Mouse (Mus musculus) intestine, postnatal 0 days (tissue): ENCODE results near the gene Slc35f5. TPM values are rescaled to one million over a fixed set of nuclear protein-coding genes. Genes with fewer than 3 reads are reported as not detected.

Experiments used
- ATAC-seq: fragments of 200-750 bp; cut with Nextera tagmentation; 2 replicates; pipeline ENCODE4 v1.8.0; 2017; ENCODE audit warnings: mild to moderate bottlenecking, moderate TSS enrichment, moderate library complexity
- H3K27ac ChIP-seq: fragments of 300-500 bp; sonication (generic); 2 replicates; pipeline ENCODE4 v1.5.1; 2014; ENCODE audit warnings: mild to moderate bottlenecking, low read depth, low read length, moderate library complexity
- H3K27me3 ChIP-seq: fragments of 300-500 bp; sonication (generic); replicated peaks from 2 replicates; pipeline ENCODE4 v1.6.1; 2014; ENCODE audit warnings: low read length, mixed read lengths; ENCODE audit not compliant: control insufficient read depth, insufficient read depth
- H3K36me3 ChIP-seq: fragments of 300-500 bp; sonication (generic); 2 replicates; pipeline ENCODE4 v1.6.1; 2014; ENCODE audit warnings: mild to moderate bottlenecking, moderate library complexity; ENCODE audit not compliant: control insufficient read depth, insufficient read depth
- H3K4me1 ChIP-seq: fragments of 300-500 bp; sonication (generic); replicated peaks from 2 replicates; pipeline ENCODE4 v1.6.1; 2014; ENCODE audit warnings: antibody characterized with exemption, low read length, mixed read lengths; ENCODE audit not compliant: control insufficient read depth, insufficient read depth
- H3K4me2 ChIP-seq: fragments of 300-500 bp; sonication (generic); replicated peaks from 2 replicates; pipeline ENCODE4 v1.6.1; 2014; ENCODE audit warnings: low read depth, mild to moderate bottlenecking, moderate library complexity
- H3K4me3 ChIP-seq: fragments of 300-500 bp; sonication (generic); 2 replicates; pipeline ENCODE4 v1.5.1; 2014; ENCODE audit warnings: low read depth, low read length
- H3K9ac ChIP-seq: fragments of 300-500 bp; sonication (generic); 2 replicates; pipeline ENCODE4 v1.6.1; 2014; ENCODE audit warnings: mild to moderate bottlenecking, low read depth, low read length
- H3K9me3 ChIP-seq: fragments of 300-500 bp; sonication (generic); 2 replicates; pipeline ENCODE4 v1.6.1; 2016; ENCODE audit warnings: mixed run types; ENCODE audit not compliant: control insufficient read depth
- CTCF ChIP-seq: sonication (generic); IDR thresholded peaks from 2 replicates; pipeline ENCODE4 v1.5.1; 2016; ENCODE audit warnings: low read depth, mild to moderate bottlenecking, control low read depth, antibody characterized with exemption, moderate library complexity
- WGBS: fragments of 180-500 bp; shearing (Covaris S2); extraction: QIAGEN DNeasy Blood & Tissue Kit; methylation state at CpG from one replicate; pipeline ENCODE4 v1.1.7; 2014; 5-methylcytosine and 5-hydroxymethylcytosine counted together
- polyA plus RNA-seq: library from polyadenylated mRNA; unstranded; fragments of >200 nt; fragmentation: Nextera tagmentation; extraction: Ambion mirVana; gene quantifications from 2 replicates; pipeline ENCODE4 v1.2.1, GENCODE M21; 2015

Gene Slc35f5
- polyA plus RNA-seq, 1 experiment from 2014 or later = 37.4 TPM

DNA sequence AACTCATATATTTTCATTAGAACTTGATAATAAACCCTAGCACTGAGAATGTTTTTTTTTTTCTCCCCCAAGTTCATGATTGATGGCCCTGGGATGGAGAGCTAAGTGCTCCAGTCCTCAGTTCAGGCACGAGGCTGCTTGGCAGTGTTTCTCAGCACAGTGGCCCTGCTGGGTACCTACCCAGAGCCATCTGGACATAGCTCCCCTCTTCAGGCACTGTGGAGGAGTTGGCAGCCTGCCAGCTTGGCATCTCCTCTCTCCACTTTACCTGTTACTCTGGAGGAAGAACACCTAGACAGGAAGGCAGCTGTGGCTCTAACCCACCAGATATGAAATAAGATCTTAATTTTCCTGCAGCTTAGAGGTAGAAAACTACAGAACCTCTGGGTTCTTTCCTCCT is 83.2 kb downstream of the Slc35f5 start:
- H3K9me3 ChIP-seq = no peaks in the 10 kb centered on the region
- no peaks in the 10 kb centered on the region for H3K36me3 ChIP-seq
- no peak overlapping the region for H3K27ac ChIP-seq
- no peaks in the 10 kb centered on the region for H3K4me1 ChIP-seq
- no peak overlapping the region for H3K9ac ChIP-seq
- H3K4me2 ChIP-seq = no peak overlapping the region
- no peaks in the 10 kb centered on the region for H3K27me3 ChIP-seq
- TF ChIP-seq CTCF = no peak
- 38% methylated on average over 1 of the region's 1 CpGs for WGBS
- ATAC-seq = no peak
- H3K4me3 ChIP-seq = no peak overlapping the region

Other genes starting within 250 kb of the Slc35f5 start
- gene Actr3, start 124.9 kb upstream of the Slc35f5 start, polyA plus RNA-seq = 223 and 234 TPM in 2 replicates
- 6.8 TPM in 2 replicates for gene Gpr39, start 116.4 kb downstream of the Slc35f5 start, polyA plus RNA-seq